10 mouse cellular contexts compared by ENCODE assay signal in the genomic region with DNA sequence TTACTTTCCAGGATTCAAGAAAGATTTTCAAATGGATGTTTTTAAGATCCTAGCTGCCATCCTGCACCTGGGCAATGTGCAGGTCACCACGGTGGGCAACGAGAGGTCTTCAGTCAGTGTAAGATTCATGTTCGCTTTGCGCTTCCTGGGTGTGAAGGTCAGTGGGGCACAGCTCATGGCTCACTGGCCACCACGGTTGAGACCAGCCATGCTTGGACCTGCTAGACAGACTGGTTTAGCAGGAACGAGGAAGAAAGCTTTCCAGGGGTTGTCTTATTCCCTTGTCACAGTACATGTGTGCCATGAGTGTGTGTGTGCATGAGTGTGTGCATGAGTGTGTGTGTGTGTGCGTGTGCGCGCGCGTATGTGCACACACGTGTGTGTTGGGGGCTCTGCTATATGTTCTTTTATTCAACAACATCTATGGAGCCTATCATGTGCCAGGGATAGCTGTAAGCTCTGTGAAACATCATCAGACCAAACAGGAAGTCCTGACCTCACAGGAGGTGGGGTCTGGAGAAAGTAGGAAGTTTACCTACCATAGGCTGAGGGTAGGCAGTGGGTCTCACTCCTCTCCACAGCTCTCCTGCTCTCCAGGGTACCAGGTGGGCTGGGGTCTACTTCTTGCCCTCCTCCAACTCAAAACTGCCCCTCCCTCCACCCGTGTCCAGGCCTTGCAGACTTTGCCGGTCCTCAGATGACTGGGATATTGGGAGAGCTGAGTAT. TPM values are rescaled to one million over a fixed set of nuclear protein-coding genes. Genes with fewer than 3 reads are reported as not detected.
A peak's percentile ranks its signal among the peaks of the same experiment; 100 is the strongest.
DNase-seq lines count a peak whose midpoint lies in the region; ATAC-seq lines count a peak whose summit lies in the region.
"Had no signal": no experiment of that assay in that cellular context is flagged by ENCODE, and none has a peak within 500 bp of the region (broad histone marks: within the 10 kb centered on the region; RNA-seq: fewer than 3 reads in every experiment).

No protein-coding gene starts in this region.

- 91% methylated on average over 14 of the region's 14 CpGs for WGBS in forebrain, embryonic 12.5 days
- WGBS in forebrain, embryonic 11.5 days: 90% methylated on average over 14 of the region's 14 CpGs
- WGBS in midbrain, embryonic 16.5 days: 89% methylated on average over 14 of the region's 14 CpGs

- H3K4me3 ChIP-seq in forebrain, embryonic 12.5 days (replicated peaks): no peak overlapping the region
- no peak overlapping the region for H3K4me3 ChIP-seq in forebrain, embryonic 11.5 days (ENCODE audit: low read depth, low read length)
- H3K4me3 ChIP-seq in midbrain, embryonic 16.5 days (ENCODE audit: low read depth, low read length): no peak overlapping the region
- H3K4me3 ChIP-seq: forebrain, embryonic 13.5 days; liver, embryonic 12.5 days had no signal

- 0 out of 2 replicates have a peak overlapping the region, but pooled peaks have one; percentile 31 for H3K27ac ChIP-seq in forebrain, embryonic 12.5 days
- H3K27ac ChIP-seq in forebrain, embryonic 11.5 days (ENCODE audit: low read depth, low read length): no peak overlapping the region
- 0 out of 2 replicates have a peak overlapping the region, but pooled peaks have one; percentile 4 for H3K27ac ChIP-seq in midbrain, embryonic 16.5 days (ENCODE audit: low read length)
- H3K27ac ChIP-seq: liver, embryonic 12.5 days had no signal

- H3K27me3 ChIP-seq in forebrain, embryonic 12.5 days: no peaks in the 10 kb centered on the region
- no peaks in the 10 kb centered on the region for H3K27me3 ChIP-seq in forebrain, embryonic 11.5 days (ENCODE audit: control insufficient read depth, insufficient read depth, low read length)
- H3K27me3 ChIP-seq in midbrain, embryonic 16.5 days (ENCODE audit: control insufficient read depth, insufficient read depth, low read depth, low read length): no peaks in the 10 kb centered on the region
- H3K27me3 ChIP-seq: forebrain, embryonic 13.5 days; liver, embryonic 12.5 days had no signal

- no peaks in the 10 kb centered on the region for H3K36me3 ChIP-seq in forebrain, embryonic 12.5 days (replicated peaks)
- H3K36me3 ChIP-seq in forebrain, embryonic 11.5 days (ENCODE audit: control insufficient read depth, insufficient read depth, low read length): no peaks in the 10 kb centered on the region
- H3K36me3 ChIP-seq in midbrain, embryonic 16.5 days (ENCODE audit: control insufficient read depth, insufficient read depth, low read length): no peaks in the 10 kb centered on the region
- H3K36me3 ChIP-seq: liver, embryonic 12.5 days had no signal

- no peak overlapping the region for H3K4me2 ChIP-seq in forebrain, embryonic 12.5 days
- no peak overlapping the region for H3K4me2 ChIP-seq in forebrain, embryonic 11.5 days (ENCODE audit: low read depth, low read length, severe bottlenecking)
- no peak overlapping the region for H3K4me2 ChIP-seq in midbrain, embryonic 16.5 days (ENCODE audit: low read length)
- H3K4me2 ChIP-seq: forebrain, embryonic 13.5 days; liver, embryonic 12.5 days had no signal

- peaks cover 24% of the 10 kb centered on the region for H3K4me1 ChIP-seq in forebrain, embryonic 12.5 days
- no peaks in the 10 kb centered on the region for H3K4me1 ChIP-seq in forebrain, embryonic 11.5 days (replicated peaks; ENCODE audit: control insufficient read depth, insufficient read depth, low read length)
- peaks cover 26% of the 10 kb centered on the region for H3K4me1 ChIP-seq in midbrain, embryonic 16.5 days (ENCODE audit: control insufficient read depth, insufficient read depth, low read length)

- DNase-seq in forebrain, embryonic 11.5 days (ENCODE audit: low spot score): no peak
- DNase-seq in CD4-positive helper T cell, adult 2 months (ENCODE audit: low read depth, low spot score): peak; percentile 38
- DNase-seq in kidney, adult 8-10 months: peak; percentile 23 to 30
- no peak for DNase-seq in embryo, embryonic 10 days (ENCODE audit: low spot score)
- no peak for DNase-seq in adrenal gland, postnatal 14 days

- H3K9me3 ChIP-seq in forebrain, embryonic 12.5 days: no peaks in the 10 kb centered on the region
- no peaks in the 10 kb centered on the region for H3K9me3 ChIP-seq in forebrain, embryonic 11.5 days (ENCODE audit: control insufficient read depth, low read length)
- no peaks in the 10 kb centered on the region for H3K9me3 ChIP-seq in midbrain, embryonic 16.5 days (replicated peaks; ENCODE audit: control insufficient read depth, low read length, poor library complexity, severe bottlenecking)
- H3K9me3 ChIP-seq: forebrain, embryonic 13.5 days; liver, embryonic 12.5 days had no signal

- H3K9ac ChIP-seq in forebrain, embryonic 12.5 days: no peak overlapping the region
- no peak overlapping the region for H3K9ac ChIP-seq in forebrain, embryonic 11.5 days (ENCODE audit: low read length)
- no peak overlapping the region for H3K9ac ChIP-seq in midbrain, embryonic 16.5 days (ENCODE audit: low read depth, low read length)
- H3K9ac ChIP-seq: forebrain, embryonic 13.5 days; liver, embryonic 12.5 days had no signal

- ATAC-seq in forebrain, embryonic 12.5 days (ENCODE audit: low FRiP score): no peak
- no peak for ATAC-seq in forebrain, embryonic 11.5 days (replicated peaks; ENCODE audit: low FRiP score)
- ATAC-seq in midbrain, embryonic 16.5 days: no peak
- no peak for ATAC-seq in megakaryocyte-erythroid progenitor cell, adult 5-6 weeks (replicated peaks; ENCODE audit: low FRiP score, low TSS enrichment, poor library complexity, severe bottlenecking)
- ATAC-seq: forebrain, embryonic 13.5 days; liver, embryonic 12.5 days had no signal

RNA-seq across cellular contexts. Expression of gene Myo5c, which starts 24.2 kb away (rescaled TPM):
- polyA plus RNA-seq in forebrain, embryonic 12.5 days (2016; fragmentation: Nextera tagmentation; extraction: Ambion mirVana): 0.63 and 1.3 TPM in 2 replicates
- polyA plus RNA-seq in forebrain, embryonic 11.5 days (2014; fragmentation: Nextera tagmentation; extraction: Ambion mirVana): 0.55 and 0.72 TPM in 2 replicates
- polyA plus RNA-seq in midbrain, embryonic 16.5 days (2015; fragmentation: Nextera tagmentation; extraction: Ambion mirVana): 0.26 and 0.53 TPM in 2 replicates
- total RNA-seq in megakaryocyte-erythroid progenitor cell, adult 5-6 weeks (2014; fragmentation: Nextera tagmentation): not detected in 2 replicates
- total RNA-seq in megakaryocyte-erythroid progenitor cell, adult 5-6 weeks (2017): 0.38 TPM in 1 of 2 replicates, not detected in the other
- 7.0 and 7.3 TPM in 2 replicates for total RNA-seq in adrenal gland, postnatal 14 days (2021)

RNA-seq across cellular contexts. Expression of gene Gnb5, which starts 50.1 kb away (rescaled TPM):
- 32.6 and 35.5 TPM in 2 replicates for polyA plus RNA-seq in forebrain, embryonic 12.5 days (2016; fragmentation: Nextera tagmentation; extraction: Ambion mirVana)
- polyA plus RNA-seq in forebrain, embryonic 11.5 days (2014; fragmentation: Nextera tagmentation; extraction: Ambion mirVana): 31.1 and 34.1 TPM in 2 replicates
- 69.7 and 78.1 TPM in 2 replicates for polyA plus RNA-seq in midbrain, embryonic 16.5 days (2015; fragmentation: Nextera tagmentation; extraction: Ambion mirVana)
- total RNA-seq in megakaryocyte-erythroid progenitor cell, adult 5-6 weeks (2014; fragmentation: Nextera tagmentation): not detected in 2 replicates
- total RNA-seq in megakaryocyte-erythroid progenitor cell, adult 5-6 weeks (2017): 1.1 and 1.3 TPM in 2 replicates
- 30.0 and 32.6 TPM in 2 replicates for total RNA-seq in adrenal gland, postnatal 14 days (2021)

Comparison
In these comparisons a context has a peak if more than half of its experiments do, and no peak if none do; other contexts are left out.
1. DNase-seq: peak in CD4-positive helper T cell, adult 2 months (single experiment) and kidney, adult 8-10 months (2 of 2); none in forebrain, embryonic 11.5 days (single experiment), embryo, embryonic 10 days (single experiment) and adrenal gland, postnatal 14 days (single experiment).